Mouse (Mus musculus) midbrain, embryonic 13.5 days (tissue): Measurements from ENCODE around the gene Midn. TPM values are rescaled to one million over a fixed set of nuclear protein-coding genes. Genes with fewer than 3 reads are reported as not detected.

Experiments
- ATAC-seq: fragments of 200-750 bp; cut with Nextera tagmentation; 2 replicates; pipeline ENCODE4 v1.8.0; 2017; ENCODE audit warnings: mild to moderate bottlenecking, moderate TSS enrichment, moderate library complexity
- H3K27ac ChIP-seq: fragments of 300-500 bp; sonication (generic); 2 replicates; pipeline ENCODE4 v1.5.1; 2015; ENCODE audit warnings: inconsistent platforms, mild to moderate bottlenecking, moderate library complexity
- H3K27me3 ChIP-seq: fragments of 300-500 bp; sonication (generic); 2 replicates; pipeline ENCODE4 v1.6.1; 2015; ENCODE audit warnings: mild to moderate bottlenecking, inconsistent platforms
- H3K36me3 ChIP-seq: fragments of 300-500 bp; sonication (generic); 2 replicates; pipeline ENCODE4 v1.6.1; 2015; ENCODE audit warnings: mild to moderate bottlenecking, inconsistent platforms
- H3K4me1 ChIP-seq: fragments of 300-500 bp; sonication (generic); replicated peaks from 2 replicates; pipeline ENCODE4 v1.6.1; 2015; ENCODE audit warnings: inconsistent platforms
- H3K4me2 ChIP-seq: fragments of 300-500 bp; sonication (generic); replicated peaks from 2 replicates; pipeline ENCODE4 v1.6.1; 2015; ENCODE audit warnings: moderate library complexity, mild to moderate bottlenecking, inconsistent platforms
- H3K4me3 ChIP-seq: fragments of 300-500 bp; sonication (generic); replicated peaks from 2 replicates; pipeline ENCODE4 v1.5.1; 2015; ENCODE audit warnings: mild to moderate bottlenecking, inconsistent platforms
- H3K9ac ChIP-seq: fragments of 300-500 bp; sonication (generic); replicated peaks from 2 replicates; pipeline ENCODE4 v1.6.1; 2015; ENCODE audit warnings: mild to moderate bottlenecking, inconsistent platforms
- H3K9me3 ChIP-seq: fragments of 300-500 bp; sonication (generic); 2 replicates; pipeline ENCODE4 v1.6.1; 2016; ENCODE audit warnings: mild to moderate bottlenecking, inconsistent platforms
- WGBS: fragments of 180-500 bp; shearing (Covaris S2); methylation state at CpG from one replicate; pipeline ENCODE4 v1.1.7; 2015; 5-methylcytosine and 5-hydroxymethylcytosine counted together
- polyA plus RNA-seq: library from polyadenylated mRNA; unstranded; fragments of >200 nt; fragmentation: Nextera tagmentation; extraction: Ambion mirVana; gene quantifications from 2 replicates; pipeline ENCODE4 v1.2.1, GENCODE M21; 2015

The Midn gene
- polyA plus RNA-seq, 1 experiment from 2014 or later, result 40.6 TPM

GRCm38 (mm10) chr10:80147146-80147718 is 840 bp upstream of the Midn start:
- WGBS, result 72% methylated on average over 5 of the region's 5 CpGs
- Histone ChIP-seq H3K4me3 (peak overlapping the region; percentile 98), H3K9ac (peak overlapping the region; percentile 98; the same call in 1 of the 2 replicates), H3K9me3 (no peaks in the 10 kb centered on the region), H3K27ac (peak overlapping the region; percentile 100), H3K4me1 (peaks cover 57% of the 10 kb centered on the region), H3K36me3 (peaks cover 44% of the 10 kb centered on the region), H3K4me2 (peak overlapping the region; percentile 79), H3K27me3 (no peaks in the 10 kb centered on the region)
- no peak for ATAC-seq

GRCm38 (mm10) chr10:80148610-80149290 is 678 bp downstream of the Midn start:
- H3K4me2 ChIP-seq, result peak overlapping the region; percentile 79
- H3K36me3 ChIP-seq, result peaks cover 54% of the 10 kb centered on the region
- H3K27ac ChIP-seq, result peak overlapping the region; percentile 100
- peak overlapping the region; percentile 98 for H3K9ac ChIP-seq
- WGBS, result under 1% methylated on average over 53 of the region's 57 CpGs
- H3K27me3 ChIP-seq, result no peaks in the 10 kb centered on the region
- peak overlapping the region; percentile 98 for H3K4me3 ChIP-seq
- no peaks in the 10 kb centered on the region for H3K9me3 ChIP-seq
- peaks cover 59% of the 10 kb centered on the region for H3K4me1 ChIP-seq
- peak; percentile 32 for ATAC-seq

GRCm38 (mm10) chr10:80149291-80150225 is 1.5 kb downstream of the Midn start:
- peak overlapping the region; percentile 100 for H3K4me2 ChIP-seq
- peak overlapping the region; percentile 98 for H3K4me3 ChIP-seq
- peak overlapping the region; percentile 100 for H3K27ac ChIP-seq
- under 1% methylated on average over 84 of the region's 88 CpGs for WGBS
- no peaks in the 10 kb centered on the region for H3K27me3 ChIP-seq
- peak overlapping the region; percentile 100 for H3K9ac ChIP-seq
- peaks cover 59% of the 10 kb centered on the region for H3K4me1 ChIP-seq
- H3K36me3 ChIP-seq, result peaks cover 54% of the 10 kb centered on the region
- H3K9me3 ChIP-seq, result no peaks in the 10 kb centered on the region
- peak; percentile 83 for ATAC-seq

GRCm38 (mm10) chr10:80150226-80151210 is 2.4 kb downstream of the Midn start:
- H3K36me3 ChIP-seq, result peaks cover 54% of the 10 kb centered on the region
- ATAC-seq, result no peak
- H3K27me3 ChIP-seq, result no peaks in the 10 kb centered on the region
- H3K27ac ChIP-seq, result peak overlapping the region; percentile 100
- peak overlapping the region; percentile 100 for H3K4me2 ChIP-seq
- H3K4me1 ChIP-seq, result peaks cover 61% of the 10 kb centered on the region
- peak overlapping the region; percentile 98 for H3K4me3 ChIP-seq
- WGBS, result under 1% methylated on average over 63 of the region's 71 CpGs
- H3K9me3 ChIP-seq, result no peaks in the 10 kb centered on the region
- peak overlapping the region; percentile 100 for H3K9ac ChIP-seq

- Histone ChIP-seq H3K9me3 (no peaks in the 10 kb centered on the region), H3K4me3 (peak overlapping the region; percentile 98), H3K4me1 (peaks cover 62% of the 10 kb centered on the region), H3K27ac (peak overlapping the region; percentile 100), H3K27me3 (no peaks in the 10 kb centered on the region), H3K4me2 (peak overlapping the region; percentile 100), H3K36me3 (peaks cover 55% of the 10 kb centered on the region), H3K9ac (peak overlapping the region; percentile 100)
- WGBS, result under 1% methylated on average over 26 of the region's 26 CpGs
- ATAC-seq, result no peak
These were observed 3.4 kb downstream of the Midn start for GRCm38 (mm10) chr10:80151211-80152034.

GRCm38 (mm10) chr10:80152071-80152872 is 4.2 kb downstream of the Midn start:
- Histone ChIP-seq H3K4me1 (peaks cover 67% of the 10 kb centered on the region), H3K9ac (peak overlapping the region; percentile 100), H3K36me3 (peaks cover 63% of the 10 kb centered on the region), H3K9me3 (no peaks in the 10 kb centered on the region), H3K4me2 (peak overlapping the region; percentile 100), H3K4me3 (peak overlapping the region; percentile 98), H3K27ac (peak overlapping the region; percentile 100), H3K27me3 (no peaks in the 10 kb centered on the region)
- WGBS, result 3% methylated on average over 15 of the region's 15 CpGs
- ATAC-seq, result no peak

- peaks cover 67% of the 10 kb centered on the region for H3K4me1 ChIP-seq
- peak overlapping the region; percentile 100 for H3K4me2 ChIP-seq
- peak overlapping the region; percentile 98 for H3K4me3 ChIP-seq
- peaks cover 67% of the 10 kb centered on the region for H3K36me3 ChIP-seq
- ATAC-seq, result no peak
- WGBS, result 30% methylated on average over 3 of the region's 3 CpGs
- H3K27me3 ChIP-seq, result no peaks in the 10 kb centered on the region
- peak overlapping the region; percentile 100 for H3K27ac ChIP-seq
- no peaks in the 10 kb centered on the region for H3K9me3 ChIP-seq
- peak overlapping the region; percentile 100 for H3K9ac ChIP-seq
These were observed 4.8 kb downstream of the Midn start for GRCm38 (mm10) chr10:80152873-80153260.

GRCm38 (mm10) chr10:80153713-80154112 is 5.6 kb downstream of the Midn start:
- no peak for ATAC-seq

GRCm38 (mm10) chr10:80154384-80154783 is 6.3 kb downstream of the Midn start:
- peak overlapping the region; percentile 100 for H3K4me2 ChIP-seq
- peak overlapping the region; percentile 100; the same call in 1 of the 2 replicates for H3K9ac ChIP-seq

More at GRCm38 (mm10) chr10:80153713-80154112, 5.6 kb downstream of the Midn start:
- Histone ChIP-seq H3K9ac (peak overlapping the region; percentile 100), H3K27ac (peak overlapping the region; percentile 100), H3K4me3 (peak overlapping the region; percentile 98), H3K4me2 (peak overlapping the region; percentile 100), H3K4me1 (peaks cover 73% of the 10 kb centered on the region), H3K9me3 (no peaks in the 10 kb centered on the region), H3K27me3 (no peaks in the 10 kb centered on the region), H3K36me3 (peaks cover 67% of the 10 kb centered on the region)
- WGBS, result 87% methylated on average over 19 of the region's 19 CpGs

GRCm38 (mm10) chr10:80155277-80155676 is 7.2 kb downstream of the Midn start:
- Histone ChIP-seq H3K9me3 (no peaks in the 10 kb centered on the region), H3K27ac (peak overlapping the region; percentile 68), H3K4me2 (peak overlapping the region; percentile 13; the same call in 1 of the 2 replicates), H3K27me3 (no peaks in the 10 kb centered on the region), H3K4me3 (no peak overlapping the region), H3K4me1 (peaks cover 85% of the 10 kb centered on the region), H3K9ac (peak overlapping the region; percentile 36), H3K36me3 (peaks cover 67% of the 10 kb centered on the region)
- no peak for ATAC-seq
- 65% methylated on average over 1 of the region's 1 CpGs for WGBS

More at GRCm38 (mm10) chr10:80154384-80154783, 6.3 kb downstream of the Midn start:
- peak overlapping the region; percentile 100; the same call in 1 of the 2 replicates for H3K27ac ChIP-seq
- H3K27me3 ChIP-seq, result no peaks in the 10 kb centered on the region
- no peak for ATAC-seq
- 80% methylated on average over 7 of the region's 7 CpGs for WGBS
- no peak overlapping the region; the same call in none of the 2 replicates for H3K4me3 ChIP-seq
- H3K9me3 ChIP-seq, result no peaks in the 10 kb centered on the region
- peaks cover 67% of the 10 kb centered on the region for H3K36me3 ChIP-seq
- peaks cover 79% of the 10 kb centered on the region for H3K4me1 ChIP-seq
